Mouse (Mus musculus): Measurements from ENCODE around the gene March9.

DNA sequence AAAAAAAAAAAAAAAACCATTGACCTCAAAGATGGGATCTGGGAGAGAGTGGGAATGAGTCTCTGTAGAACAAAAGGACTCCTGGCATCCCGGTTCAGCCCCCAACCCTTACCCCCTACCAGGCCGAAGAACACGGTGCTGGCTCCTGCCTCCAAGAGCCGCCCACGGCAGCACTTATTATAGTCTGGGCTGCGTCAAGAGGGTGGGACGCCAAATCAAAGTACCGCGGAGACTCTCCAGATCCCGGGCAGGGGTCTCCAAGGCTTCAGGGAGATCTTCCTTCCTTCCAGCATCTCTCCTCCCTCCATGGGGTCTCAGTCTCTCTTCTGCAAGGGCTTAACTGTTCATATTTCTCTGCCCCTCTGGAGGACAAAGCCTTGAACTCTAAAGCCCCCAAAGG lies 17.5 kb upstream of the March9 start:
- TF ChIP-seq CTCF (conservative IDR thresholded peaks at IDR 0.05; ENCODE audit: insufficient read depth, insufficient read length, low read depth, low read length) (no peak), POLR2A (IDR thresholded peaks at IDR 0.05; ENCODE audit: low read depth, low read length) (no peak)
